Mouse (Mus musculus) stomach, embryonic 15.5 days (tissue): ENCODE measurements around the gene Hoxb6. TPM values are rescaled to one million over a fixed set of nuclear protein-coding genes. Genes with fewer than 3 reads are reported as not detected.

Source experiments
- ATAC-seq: fragments of 200-750 bp; cut with Nextera tagmentation; 2 replicates; pipeline ENCODE4 v1.8.0; 2017; ENCODE audit warnings: low read depth, moderate number of reproducible peaks, moderate TSS enrichment; ENCODE audit not compliant: insufficient read depth, low FRiP score
- H3K27ac ChIP-seq: fragments of 300-500 bp; sonication (generic); 2 replicates; pipeline ENCODE4 v1.5.1; 2015; ENCODE audit warnings: mild to moderate bottlenecking, inconsistent platforms
- H3K27me3 ChIP-seq: fragments of 300-500 bp; sonication (generic); replicated peaks from 2 replicates; pipeline ENCODE4 v1.6.1; 2015; ENCODE audit warnings: inconsistent platforms
- H3K36me3 ChIP-seq: fragments of 300-500 bp; sonication (generic); 2 replicates; pipeline ENCODE4 v1.6.1; 2015; ENCODE audit warnings: inconsistent platforms
- H3K4me1 ChIP-seq: fragments of 300-500 bp; sonication (generic); 2 replicates; pipeline ENCODE4 v1.6.1; 2015; ENCODE audit warnings: inconsistent platforms
- H3K4me2 ChIP-seq: fragments of 300-500 bp; sonication (generic); 2 replicates; pipeline ENCODE4 v1.6.1; 2015; ENCODE audit warnings: mild to moderate bottlenecking, inconsistent platforms
- H3K4me3 ChIP-seq: fragments of 300-500 bp; sonication (generic); replicated peaks from 2 replicates; pipeline ENCODE4 v1.5.1; 2015; ENCODE audit warnings: inconsistent platforms
- H3K9ac ChIP-seq: fragments of 300-500 bp; sonication (generic); 2 replicates; pipeline ENCODE4 v1.6.1; 2015; ENCODE audit warnings: inconsistent platforms
- H3K9me3 ChIP-seq: fragments of 300-500 bp; sonication (generic); 2 replicates; pipeline ENCODE4 v1.6.1; 2016; ENCODE audit warnings: inconsistent platforms
- WGBS: fragments of 180-500 bp; shearing (Covaris S2); methylation state at CpG from one replicate; pipeline ENCODE4 v1.1.7; 2015; 5-methylcytosine and 5-hydroxymethylcytosine counted together
- polyA plus RNA-seq: library from polyadenylated mRNA; unstranded; fragments of >200 nt; fragmentation: Nextera tagmentation; extraction: Ambion mirVana; gene quantifications from 2 replicates; pipeline ENCODE4 v1.2.1, GENCODE M21; 2015

Gene Hoxb6
- polyA plus RNA-seq, 1 experiment from 2014 or later: 10.7 TPM

GRCm38 (mm10) chr11:96300354-96301063, 8.2 kb downstream of the Hoxb6 start:
- Histone ChIP-seq H3K4me1 (peaks cover 20% of the 10 kb centered on the region), H3K4me2 (peak overlapping the region; percentile 67), H3K9ac (peak overlapping the region; percentile 9; the same call in 1 of the 2 replicates), H3K9me3 (no peaks in the 10 kb centered on the region), H3K27ac (peak overlapping the region; percentile 44; the same call in 1 of the 2 replicates), H3K36me3 (no peaks in the 10 kb centered on the region), H3K27me3 (peaks cover 66% of the 10 kb centered on the region), H3K4me3 (peak overlapping the region; percentile 53)
- WGBS: 4% methylated on average over 35 of the region's 35 CpGs
- ATAC-seq: no peak

- H3K9ac ChIP-seq: no peak overlapping the region
- H3K27me3 ChIP-seq: peaks cover 66% of the 10 kb centered on the region
- peak overlapping the region; percentile 44; the same call in 1 of the 2 replicates for H3K27ac ChIP-seq
- ATAC-seq: no peak
- H3K36me3 ChIP-seq: no peaks in the 10 kb centered on the region
- H3K4me2 ChIP-seq: peak overlapping the region; percentile 67
- H3K4me1 ChIP-seq: peaks cover 16% of the 10 kb centered on the region; the same call in 1 of the 2 replicates
- H3K9me3 ChIP-seq: no peaks in the 10 kb centered on the region
- H3K4me3 ChIP-seq: peak overlapping the region; percentile 53
- 20% methylated on average over 10 of the region's 10 CpGs for WGBS
These were observed 8.8 kb downstream of the Hoxb6 start for GRCm38 (mm10) chr11:96301064-96301431.

GRCm38 (mm10) chr11:96301837-96302236, 9.6 kb downstream of the Hoxb6 start:
- peaks cover 16% of the 10 kb centered on the region; the same call in 1 of the 2 replicates for H3K4me1 ChIP-seq
- WGBS: 10% methylated on average over 15 of the region's 15 CpGs
- H3K9ac ChIP-seq: peak overlapping the region; percentile 20; the same call in 1 of the 2 replicates
- peak overlapping the region; percentile 62 for H3K4me2 ChIP-seq
- H3K27ac ChIP-seq: peak overlapping the region; percentile 71
- no peaks in the 10 kb centered on the region for H3K36me3 ChIP-seq
- peak overlapping the region; percentile 41; the same call in 1 of the 2 replicates for H3K4me3 ChIP-seq
- no peak for ATAC-seq
- H3K27me3 ChIP-seq: peaks cover 65% of the 10 kb centered on the region
- no peaks in the 10 kb centered on the region for H3K9me3 ChIP-seq

- ATAC-seq: no peak
- no peak overlapping the region for H3K9ac ChIP-seq
These were observed 10.3 kb downstream of the Hoxb6 start for GRCm38 (mm10) chr11:96302381-96303150.

GRCm38 (mm10) chr11:96303151-96304099, 11.1 kb downstream of the Hoxb6 start, which contains the start of gene Hoxb5:
Gene Hoxb5 (plus strand): TSS chr11:96303336.
- Histone ChIP-seq H3K9me3 (no peaks in the 10 kb centered on the region), H3K4me3 (peak within 1 kb of the TSS; percentile 41), H3K4me1 (peaks cover 16% of the 10 kb centered on the region; the same call in 1 of the 2 replicates), H3K27ac (peak within 1 kb of the TSS; percentile 78), H3K9ac (peak within 1 kb of the TSS; percentile 47), H3K27me3 (peaks cover 51% of the 10 kb centered on the region), H3K4me2 (peak within 1 kb of the TSS; percentile 62), H3K36me3 (no peaks in the 10 kb centered on the region)
- WGBS: 2% methylated on average over 69 of the region's 69 CpGs
- ATAC-seq: peak; percentile 54

More at GRCm38 (mm10) chr11:96302381-96303150, 10.3 kb downstream of the Hoxb6 start:
- Histone ChIP-seq H3K9me3 (no peaks in the 10 kb centered on the region), H3K27me3 (peaks cover 57% of the 10 kb centered on the region), H3K27ac (peak overlapping the region; percentile 71), H3K4me1 (peaks cover 16% of the 10 kb centered on the region; the same call in 1 of the 2 replicates), H3K36me3 (no peaks in the 10 kb centered on the region), H3K4me3 (peak overlapping the region; percentile 41; the same call in 1 of the 2 replicates), H3K4me2 (peak overlapping the region; percentile 62)
- 22% methylated on average over 23 of the region's 23 CpGs for WGBS

- Histone ChIP-seq H3K4me2 (peak overlapping the region; percentile 62), H3K9me3 (no peaks in the 10 kb centered on the region), H3K36me3 (no peaks in the 10 kb centered on the region), H3K4me1 (peaks cover 20% of the 10 kb centered on the region; the same call in 1 of the 2 replicates), H3K9ac (peak overlapping the region; percentile 17; the same call in 1 of the 2 replicates), H3K4me3 (peak overlapping the region; percentile 41), H3K27ac (peak overlapping the region; percentile 78), H3K27me3 (peaks cover 43% of the 10 kb centered on the region)
- 5% methylated on average over 38 of the region's 38 CpGs for WGBS
- ATAC-seq: no peak
These were observed 12.3 kb downstream of the Hoxb6 start for GRCm38 (mm10) chr11:96304381-96305195.

- H3K4me3 ChIP-seq: peak overlapping the region; percentile 41
- peak overlapping the region; percentile 82 for H3K27ac ChIP-seq
- peaks cover 36% of the 10 kb centered on the region for H3K27me3 ChIP-seq
- H3K4me1 ChIP-seq: peaks cover 13% of the 10 kb centered on the region; the same call in 1 of the 2 replicates
- H3K9ac ChIP-seq: no peak overlapping the region
- peak overlapping the region; percentile 62 for H3K4me2 ChIP-seq
- no peak for ATAC-seq
- no peaks in the 10 kb centered on the region for H3K36me3 ChIP-seq
- 36% methylated on average over 6 of the region's 6 CpGs for WGBS
- H3K9me3 ChIP-seq: no peaks in the 10 kb centered on the region
These were observed 13.4 kb downstream of the Hoxb6 start for GRCm38 (mm10) chr11:96305505-96306182.

GRCm38 (mm10) chr11:96306183-96306907, 14.1 kb downstream of the Hoxb6 start:
- Histone ChIP-seq H3K4me2 (peak overlapping the region; percentile 62), H3K27me3 (peaks cover 37% of the 10 kb centered on the region), H3K4me1 (peaks cover 11% of the 10 kb centered on the region; the same call in 1 of the 2 replicates), H3K4me3 (peak overlapping the region; percentile 41), H3K27ac (peak overlapping the region; percentile 82), H3K9ac (no peak overlapping the region), H3K9me3 (no peaks in the 10 kb centered on the region), H3K36me3 (no peaks in the 10 kb centered on the region)
- WGBS: 31% methylated on average over 7 of the region's 7 CpGs
- ATAC-seq: no peak

GRCm38 (mm10) chr11:96306908-96307269, 14.6 kb downstream of the Hoxb6 start:
- peak overlapping the region; percentile 41 for H3K4me3 ChIP-seq
- 18% methylated on average over 13 of the region's 13 CpGs for WGBS
- H3K9me3 ChIP-seq: no peaks in the 10 kb centered on the region
- H3K27me3 ChIP-seq: peaks cover 35% of the 10 kb centered on the region
- H3K9ac ChIP-seq: no peak overlapping the region
- no peak for ATAC-seq
- H3K4me1 ChIP-seq: peaks cover 11% of the 10 kb centered on the region; the same call in 1 of the 2 replicates
- peak overlapping the region; percentile 62 for H3K4me2 ChIP-seq
- no peaks in the 10 kb centered on the region for H3K36me3 ChIP-seq
- H3K27ac ChIP-seq: peak overlapping the region; percentile 82
